Mouse (Mus musculus): ENCODE measurements around the gene Ppp1r27.

DNA sequence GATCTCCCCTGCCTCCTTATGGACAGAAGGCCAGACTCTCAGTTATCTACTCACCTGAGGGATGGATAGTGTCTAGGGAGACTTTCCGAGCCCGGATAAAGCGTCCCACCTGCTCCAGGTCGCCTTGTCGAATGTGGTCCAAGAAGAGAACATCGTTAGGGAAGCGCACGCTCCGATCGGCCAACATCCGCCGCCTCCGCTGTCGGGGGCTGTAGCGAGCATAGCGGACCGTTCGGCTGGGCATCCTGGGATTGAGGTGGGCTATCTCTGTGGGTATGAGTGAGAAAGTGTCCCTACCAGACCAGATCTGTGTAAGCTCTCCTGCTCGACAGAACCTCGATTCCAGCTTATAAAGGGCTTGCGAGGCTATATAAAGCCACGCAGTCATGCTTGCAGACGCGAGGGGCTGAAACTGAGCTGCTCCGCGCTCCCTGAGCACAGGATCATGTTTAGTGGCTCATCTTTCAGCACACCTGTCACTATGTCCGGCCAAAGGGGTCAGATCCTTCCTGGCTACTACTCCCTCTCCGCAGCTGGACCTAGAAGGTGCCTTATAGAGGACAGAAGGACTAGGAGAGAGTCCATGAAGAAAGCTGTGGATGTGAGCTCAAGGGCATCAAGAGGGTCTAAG is at the start of gene Ppp1r27:
- TF ChIP-seq CTCF (IDR thresholded peaks at IDR 0.05; ENCODE audit: low read depth, low read length) (no peak), POLR2A (IDR thresholded peaks at IDR 0.05; ENCODE audit: extremely low read depth, insufficient read depth, low read length) (no peak)
